Mouse (Mus musculus) lung, adult 2 months (tissue): ENCODE measurements around the gene Iqce. TPM values are rescaled to one million over a fixed set of nuclear protein-coding genes. Genes with fewer than 3 reads are reported as not detected.

Experiments
- DNase-seq: peaks from one replicate; pipeline ENCODE4 v3.0.0; 2022
- H3K4me1 ChIP-seq: fragments of 200-500 bp; 2 replicates; pipeline ENCODE4 v1.6.1; 2011; ENCODE audit warnings: low read length; ENCODE audit not compliant: control insufficient read depth, insufficient read depth
- H3K4me3 ChIP-seq: fragments of 200-500 bp; replicated peaks from 2 replicates; pipeline ENCODE3; 2011; ENCODE audit warnings: low read depth, mild to moderate bottlenecking, control low read depth, low read length; ENCODE audit errors: extremely low read depth
- CTCF ChIP-seq: fragments of 200-500 bp; IDR thresholded peaks from 2 replicates; pipeline ENCODE4 v1.5.1; 2011; ENCODE audit warnings: mild to moderate bottlenecking, low read length, control low read depth; ENCODE audit not compliant: insufficient read depth
- POLR2A ChIP-seq: fragments of 200-500 bp; IDR thresholded peaks from 2 replicates; pipeline ENCODE4 v1.6.1; 2011; ENCODE audit warnings: low read depth, mild to moderate bottlenecking, control low read depth, low read length, borderline replicate concordance; ENCODE audit errors: extremely low read depth
- whole genome bisulfite sequencing: fragments of 180-500 bp; shearing (Covaris S2); methylation state at CpG from one replicate; pipeline ENCODE4 v1.1.7; 2018; 5-methylcytosine and 5-hydroxymethylcytosine counted together
- polyA plus RNA-seq: library from polyadenylated mRNA; depleted of rRNA; stranded (reverse); fragments of >200 nt; gene quantifications from 2 replicates; pipeline ENCODE4 v1.2.3, GENCODE M21; 2012

The Iqce gene
- polyA plus RNA-seq, 1 experiment, result 21.8 TPM

DNA sequence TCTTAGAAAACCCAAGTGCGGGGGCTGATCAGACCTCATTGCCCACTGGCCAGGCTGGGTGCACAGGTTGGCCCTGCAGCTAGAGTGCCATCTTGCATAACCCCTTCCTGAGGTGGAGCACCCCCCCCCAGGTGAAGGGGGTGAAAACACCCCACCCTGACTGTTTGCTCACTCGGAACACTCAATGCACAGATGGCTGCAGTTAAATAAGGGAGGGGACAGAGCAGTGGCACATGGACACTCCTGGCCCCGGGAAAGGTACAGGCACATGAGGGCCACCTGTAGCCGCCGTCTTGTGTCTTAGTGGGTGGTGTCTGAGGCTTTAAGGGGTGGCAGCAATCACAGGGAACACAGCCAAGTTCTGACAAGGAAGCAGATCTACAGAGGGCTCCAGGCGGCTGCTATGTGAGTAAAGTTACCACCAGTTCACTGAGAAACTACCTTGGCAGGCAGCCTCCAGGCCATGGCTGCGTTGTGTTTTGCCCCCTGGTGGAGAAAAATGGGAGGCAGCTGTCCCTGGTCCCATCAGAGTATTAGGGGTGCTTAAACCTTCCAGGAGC lies 38.5 kb downstream of the Iqce start:
- 35% methylated on average over 7 of the region's 7 CpGs for WGBS
- DNase-seq, result peak; percentile 59
- TF ChIP-seq POLR2A, result no peak
- peak; percentile 84 for TF ChIP-seq CTCF
- Histone ChIP-seq H3K4me3 (no peak overlapping the region), H3K4me1 (peaks cover 8% of the 10 kb centered on the region)

DNA sequence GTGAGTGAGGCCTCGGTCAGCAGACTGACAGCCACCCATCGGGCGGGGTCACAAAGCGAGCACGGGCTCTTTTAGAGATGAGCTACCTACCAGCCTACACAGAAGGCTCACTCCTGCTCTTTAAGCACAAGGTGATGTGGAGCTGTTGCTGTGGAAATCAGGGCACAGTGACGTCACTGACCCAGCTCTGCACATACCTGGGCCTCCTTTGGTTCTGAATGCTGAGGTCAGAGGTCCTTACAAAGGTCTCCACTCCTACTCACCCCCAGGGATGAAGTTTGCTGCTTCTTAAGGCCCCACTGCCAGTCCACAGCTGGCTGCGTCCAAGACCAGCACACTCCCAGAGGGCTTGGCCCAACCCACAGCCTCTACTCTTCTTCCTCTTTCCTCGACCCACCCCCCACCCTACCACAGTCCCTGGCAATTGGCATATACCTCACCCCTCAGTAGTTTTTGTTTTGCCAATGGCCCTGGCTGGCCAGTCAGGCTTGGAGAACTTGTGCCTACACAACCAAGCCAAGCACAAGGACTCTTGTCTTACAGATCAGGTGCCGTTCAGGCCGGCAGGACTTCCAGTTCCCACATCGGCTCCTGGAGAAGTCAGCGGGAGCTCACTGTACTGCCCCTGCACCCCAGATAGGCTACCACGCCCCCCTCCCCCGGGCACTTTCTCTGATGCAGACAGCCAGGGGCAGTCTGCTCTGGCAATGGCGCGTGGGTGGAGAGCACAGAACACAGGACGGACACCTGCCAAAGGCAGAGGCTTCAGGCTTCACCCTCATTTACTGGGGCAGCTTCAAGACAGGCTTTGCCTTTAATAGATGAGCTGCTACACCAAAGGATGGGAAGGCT lies 39.2 kb downstream of the Iqce start:
- no peak for DNase-seq
- H3K4me3 ChIP-seq, result no peak overlapping the region
- H3K4me1 ChIP-seq, result peaks cover 8% of the 10 kb centered on the region
- WGBS, result 61% methylated on average over 17 of the region's 17 CpGs
- TF ChIP-seq CTCF, result no peak
- TF ChIP-seq POLR2A, result 0 out of 2 replicates have a peak, but pooled peaks have one; percentile 6

DNA sequence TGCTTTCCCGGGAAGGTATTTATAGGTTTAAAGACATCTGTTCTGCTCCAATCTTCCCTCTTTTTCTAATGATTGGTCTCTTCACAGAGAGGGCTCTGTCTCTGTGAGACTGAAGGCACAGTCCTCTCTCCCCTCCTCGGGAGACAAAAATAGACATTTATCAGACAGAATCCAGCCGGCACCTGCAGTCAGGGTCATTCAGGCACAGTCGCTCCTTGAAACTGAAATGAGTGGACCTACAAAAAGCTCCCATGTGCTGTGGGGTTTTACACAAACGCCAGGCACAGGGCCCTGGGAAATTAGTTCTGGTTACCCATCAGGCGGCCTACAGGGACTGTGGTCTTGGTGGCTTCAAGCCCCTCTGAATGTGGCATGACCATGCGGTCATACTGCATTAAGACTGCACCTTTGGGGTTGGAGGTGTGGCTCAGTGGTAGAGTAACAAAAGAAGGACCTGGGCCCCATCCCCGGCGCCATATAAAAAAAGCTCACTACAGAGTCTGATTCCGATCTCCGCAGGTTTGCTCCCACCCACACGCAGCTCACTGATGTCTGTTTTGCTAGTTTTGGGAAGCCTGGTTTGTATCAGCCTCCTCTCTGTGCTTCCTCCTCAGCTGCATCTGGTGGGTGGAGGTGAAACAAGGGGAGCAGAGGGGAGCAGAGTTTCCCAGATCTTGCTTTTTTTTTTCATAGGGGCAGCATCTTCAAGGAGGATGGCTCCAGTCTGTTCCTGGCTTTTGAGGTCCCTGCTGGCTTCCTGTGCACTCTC lies 40.1 kb downstream of the Iqce start:
- Histone ChIP-seq H3K4me3 (no peak overlapping the region), H3K4me1 (peaks cover 8% of the 10 kb centered on the region)
- TF ChIP-seq POLR2A (no peak), CTCF (no peak)
- DNase-seq, result no peak
- WGBS, result 71% methylated on average over 12 of the region's 12 CpGs

DNA sequence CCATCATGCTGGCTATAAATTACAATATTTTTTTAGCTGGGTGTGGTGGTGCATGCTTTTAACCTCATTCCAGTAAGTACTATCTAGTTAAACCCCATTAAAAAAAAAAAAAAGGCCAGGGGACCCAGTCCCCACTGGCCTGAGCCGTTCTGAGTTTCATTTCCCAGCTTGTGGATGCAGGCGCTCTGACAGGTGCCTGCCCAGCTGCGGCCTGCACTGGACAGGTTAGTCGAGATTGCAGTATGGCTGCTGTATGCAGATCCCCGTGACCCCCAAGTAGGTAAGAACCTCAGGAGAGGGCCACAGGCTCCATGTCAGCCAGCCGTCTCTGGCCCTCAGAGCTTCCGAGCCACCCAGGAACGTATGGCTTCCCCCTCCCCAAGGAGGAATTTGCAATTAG lies 40.8 kb downstream of the Iqce start:
- no peak overlapping the region for H3K4me3 ChIP-seq
- DNase-seq, result no peak
- 71% methylated on average over 8 of the region's 8 CpGs for WGBS
- TF ChIP-seq CTCF (no peak), POLR2A (no peak)
- peaks cover 8% of the 10 kb centered on the region for H3K4me1 ChIP-seq

DNA sequence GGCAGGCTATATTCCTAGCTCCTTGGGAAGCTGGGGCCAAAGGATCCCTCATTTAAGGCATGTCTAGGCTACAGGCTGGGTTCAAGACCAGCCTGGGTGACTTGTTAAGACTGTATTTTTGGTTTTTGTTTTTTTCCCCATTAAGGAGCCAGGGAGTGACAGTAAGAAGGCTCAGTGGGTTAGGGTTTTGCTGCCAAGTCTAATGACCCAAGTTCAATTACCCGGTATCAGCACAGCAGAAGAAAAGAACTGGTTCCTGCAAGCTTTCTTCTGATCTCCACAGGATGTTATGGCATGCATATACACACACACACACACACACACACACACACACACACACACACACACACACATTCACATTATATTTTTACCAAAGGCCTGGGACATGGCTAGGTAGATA lies 41.8 kb downstream of the Iqce start:
- no peak for TF ChIP-seq POLR2A
- WGBS, result 41% methylated on average over 1 of the region's 1 CpGs
- Histone ChIP-seq H3K4me1 (peaks cover 8% of the 10 kb centered on the region), H3K4me3 (no peak overlapping the region)
- no peak for DNase-seq

DNA sequence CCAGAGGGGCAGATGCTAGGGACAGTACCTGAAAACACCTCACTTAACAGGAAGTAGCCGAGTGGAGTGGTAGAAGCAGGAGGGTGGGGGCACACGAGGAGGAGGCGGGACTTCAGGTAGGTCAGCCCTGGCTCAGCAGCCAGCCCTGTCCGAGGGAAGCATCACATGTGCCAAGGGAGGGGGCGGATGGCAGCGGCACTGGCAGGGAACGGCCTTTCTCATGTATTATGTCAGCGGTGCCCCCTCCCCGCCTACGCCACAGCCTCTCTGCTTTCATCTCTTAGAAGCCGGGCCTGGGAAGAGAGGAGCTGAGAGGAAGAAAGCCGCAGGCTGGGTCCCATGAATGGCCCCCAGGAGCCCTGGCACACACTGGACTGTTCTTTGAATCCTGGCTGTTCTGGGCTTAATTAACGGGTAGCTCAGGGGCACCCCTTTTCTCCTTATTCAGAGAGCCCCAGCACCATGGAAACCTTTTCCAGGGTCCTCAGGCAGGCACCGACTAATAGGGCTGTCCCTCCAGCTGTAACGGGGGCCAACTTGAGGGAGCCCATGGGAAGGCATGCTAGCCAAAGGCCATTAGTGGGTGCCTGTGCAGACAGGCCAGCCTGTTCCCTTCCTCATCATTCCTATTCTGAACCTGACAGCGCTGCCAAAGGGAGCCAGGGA lies 42.4 kb downstream of the Iqce start:
- Histone ChIP-seq H3K4me3 (no peak overlapping the region), H3K4me1 (peaks cover 8% of the 10 kb centered on the region)
- TF ChIP-seq POLR2A, result no peak
- no peak for TF ChIP-seq CTCF
- 42% methylated on average over 16 of the region's 16 CpGs for WGBS
- no peak for DNase-seq

DNA sequence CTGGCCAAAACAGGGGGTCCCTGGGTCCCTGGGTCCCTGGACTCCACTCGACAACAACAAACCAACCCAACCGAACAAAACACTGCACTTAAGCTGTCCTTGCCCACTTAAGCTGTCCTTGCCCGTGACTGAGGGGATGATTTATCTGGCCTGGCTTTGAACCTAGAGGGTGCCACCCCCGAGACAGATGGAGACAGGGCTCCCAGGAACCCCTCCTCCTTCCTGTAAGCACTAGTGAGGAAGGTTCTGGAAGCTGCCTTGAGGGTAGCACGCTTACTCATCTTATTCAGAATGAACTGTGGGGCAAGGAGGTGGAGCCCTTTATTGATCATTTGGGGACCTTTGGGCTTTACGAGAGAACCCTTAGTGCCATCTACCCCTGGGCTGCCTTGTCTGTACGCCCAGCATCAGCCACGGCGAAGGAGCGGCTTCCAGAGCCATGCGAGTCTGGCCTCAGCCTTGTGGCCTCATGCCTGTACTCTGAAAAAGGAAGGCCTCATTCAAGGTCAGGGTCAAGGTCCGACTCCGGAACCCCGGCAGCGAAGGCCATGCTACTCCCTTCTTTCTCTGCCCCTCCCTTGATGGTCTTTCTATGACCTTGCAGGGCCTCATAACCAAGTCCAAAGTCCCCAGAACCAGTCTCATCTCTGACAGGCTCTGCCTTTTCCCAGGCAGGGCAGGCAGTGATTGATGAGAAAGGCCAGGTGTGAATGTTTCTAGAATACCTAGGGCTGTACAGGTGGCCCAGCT lies 47.9 kb downstream of the Iqce start:
- WGBS, result 85% methylated on average over 15 of the region's 15 CpGs
- H3K4me1 ChIP-seq, result peaks cover 11% of the 10 kb centered on the region
- H3K4me3 ChIP-seq, result no peak overlapping the region
- no peak for TF ChIP-seq CTCF
- no peak for TF ChIP-seq POLR2A
- no peak for DNase-seq

DNA sequence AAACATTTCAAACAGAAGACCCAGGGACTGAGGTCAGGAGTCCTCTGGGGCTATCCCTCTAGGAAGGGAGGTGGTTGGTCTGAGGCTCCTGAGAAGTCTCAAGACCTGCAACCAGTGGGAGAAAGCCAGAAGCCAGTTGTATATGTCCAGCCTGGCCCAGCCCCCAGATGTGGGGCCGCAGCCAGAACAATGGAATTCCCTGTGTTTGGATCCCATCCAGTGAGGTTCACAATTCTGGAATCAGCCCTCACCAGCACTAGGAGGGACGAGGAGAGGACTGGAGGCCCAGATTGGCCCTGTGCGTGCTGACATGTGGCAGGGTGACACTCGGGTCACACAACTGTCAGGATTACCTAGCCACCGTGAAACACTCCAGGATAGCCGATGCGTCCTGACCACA lies 49.6 kb downstream of the Iqce start:
- H3K4me1 ChIP-seq, result peaks cover 12% of the 10 kb centered on the region
- no peak for TF ChIP-seq POLR2A
- no peak for TF ChIP-seq CTCF
- H3K4me3 ChIP-seq, result no peak overlapping the region
- WGBS, result 50% methylated on average over 7 of the region's 7 CpGs
- DNase-seq, result no peak
